Mouse (Mus musculus) intestine, embryonic 16.5 days (tissue): ENCODE results near the gene Fam120c. TPM values are rescaled to one million over a fixed set of nuclear protein-coding genes. Genes with fewer than 3 reads are reported as not detected.

Experiments used
- ATAC-seq: fragments of 200-750 bp; cut with Nextera tagmentation; 2 replicates; pipeline ENCODE4 v1.8.0; 2017; ENCODE audit warnings: moderate TSS enrichment, moderate library complexity
- H3K27ac ChIP-seq: fragments of 300-500 bp; sonication (generic); 2 replicates; pipeline ENCODE4 v1.5.1; 2014; ENCODE audit warnings: mild to moderate bottlenecking, low read length
- H3K27me3 ChIP-seq: fragments of 300-500 bp; sonication (generic); replicated peaks from 2 replicates; pipeline ENCODE4 v1.6.1; 2014; ENCODE audit warnings: low read length, control low read depth, mixed read lengths; ENCODE audit not compliant: control insufficient read depth, insufficient read depth
- H3K36me3 ChIP-seq: fragments of 300-500 bp; sonication (generic); 2 replicates; pipeline ENCODE4 v1.6.1; 2014; ENCODE audit warnings: low read length, control low read depth; ENCODE audit not compliant: control insufficient read depth, insufficient read depth
- H3K4me1 ChIP-seq: fragments of 300-500 bp; sonication (generic); 2 replicates; pipeline ENCODE4 v1.6.1; 2014; ENCODE audit warnings: low read length, control low read depth, mixed read lengths; ENCODE audit not compliant: control insufficient read depth, insufficient read depth
- H3K4me2 ChIP-seq: fragments of 300-500 bp; sonication (generic); 2 replicates; pipeline ENCODE4 v1.6.1; 2014; ENCODE audit warnings: low read depth, low read length, control low read depth
- H3K4me3 ChIP-seq: fragments of 300-500 bp; sonication (generic); 2 replicates; pipeline ENCODE4 v1.5.1; 2014; ENCODE audit warnings: mild to moderate bottlenecking, low read length
- H3K9ac ChIP-seq: fragments of 300-500 bp; sonication (generic); 2 replicates; pipeline ENCODE4 v1.6.1; 2014; ENCODE audit warnings: low read depth, low read length
- H3K9me3 ChIP-seq: fragments of 300-500 bp; sonication (generic); 2 replicates; pipeline ENCODE4 v1.6.1; 2016; ENCODE audit warnings: low read length, control low read depth; ENCODE audit not compliant: control insufficient read depth
- WGBS: fragments of 180-500 bp; shearing (Covaris S2); extraction: QIAGEN DNeasy Blood & Tissue Kit; methylation state at CpG from one replicate; pipeline ENCODE4 v1.1.7; 2014; 5-methylcytosine and 5-hydroxymethylcytosine counted together
- polyA plus RNA-seq: library from polyadenylated mRNA; unstranded; fragments of >200 nt; fragmentation: Nextera tagmentation; extraction: Ambion mirVana; gene quantifications from 2 replicates; pipeline ENCODE4 v1.2.1, GENCODE M21; 2015

The Fam120c gene
- 2.3 and 2.5 TPM in 2 replicates for polyA plus RNA-seq

GRCm38 (mm10) chrX:151343761-151344500 lies at the start of gene Fam120c:
Gene Fam120c (plus strand): TSS chrX:151344175.
- peak; percentile 94 for ATAC-seq
- WGBS, result 12% methylated on average over 39 of the region's 56 CpGs

GRCm38 (mm10) chrX:151298329-151298728 lies 45.6 kb upstream of the Fam120c start:
- no peak overlapping the region for H3K27ac ChIP-seq
- no peaks in the 10 kb centered on the region for H3K9me3 ChIP-seq
- ATAC-seq, result no peak

More at GRCm38 (mm10) chrX:151343761-151344500, at the start of gene Fam120c:
- Histone ChIP-seq H3K36me3 (no peaks in the 10 kb centered on the region), H3K27ac (peak within 1 kb of the TSS; percentile 83), H3K4me1 (peaks cover 3% of the 10 kb centered on the region; the same call in 1 of the 2 replicates), H3K4me2 (peak within 1 kb of the TSS; percentile 56), H3K9ac (peak within 1 kb of the TSS; percentile 78), H3K9me3 (no peaks in the 10 kb centered on the region), H3K4me3 (peak within 1 kb of the TSS; percentile 72), H3K27me3 (no peaks in the 10 kb centered on the region)

GRCm38 (mm10) chrX:151313732-151314131 lies 30.2 kb upstream of the Fam120c start:
- no peaks in the 10 kb centered on the region for H3K9me3 ChIP-seq
- H3K4me3 ChIP-seq, result no peak overlapping the region
- no peak overlapping the region for H3K4me2 ChIP-seq
- H3K36me3 ChIP-seq, result no peaks in the 10 kb centered on the region
- no peak overlapping the region for H3K27ac ChIP-seq
- H3K4me1 ChIP-seq, result no peaks in the 10 kb centered on the region
- 74% methylated on average over 4 of the region's 4 CpGs for WGBS
- H3K9ac ChIP-seq, result no peak overlapping the region
- no peak for ATAC-seq
- H3K27me3 ChIP-seq, result 0 out of 2 replicates have a peak, but pooled peaks cover 2% of the 10 kb centered on the region

More at GRCm38 (mm10) chrX:151298329-151298728, 45.6 kb upstream of the Fam120c start:
- no peaks in the 10 kb centered on the region for H3K36me3 ChIP-seq
- no peak overlapping the region for H3K9ac ChIP-seq
- H3K4me3 ChIP-seq, result no peak overlapping the region
- H3K4me1 ChIP-seq, result no peaks in the 10 kb centered on the region
- H3K4me2 ChIP-seq, result no peak overlapping the region
- H3K27me3 ChIP-seq, result no peaks in the 10 kb centered on the region

GRCm38 (mm10) chrX:151333615-151334014 lies 10.4 kb upstream of the Fam120c start:
- Histone ChIP-seq H3K27ac (no peak overlapping the region), H3K4me3 (no peak overlapping the region), H3K4me1 (no peaks in the 10 kb centered on the region), H3K9me3 (no peaks in the 10 kb centered on the region), H3K9ac (no peak overlapping the region), H3K27me3 (no peaks in the 10 kb centered on the region), H3K4me2 (no peak overlapping the region), H3K36me3 (no peaks in the 10 kb centered on the region)
- 84% methylated on average over 2 of the region's 2 CpGs for WGBS
- ATAC-seq, result no peak

GRCm38 (mm10) chrX:151337804-151338203 lies 6.2 kb upstream of the Fam120c start:
- Histone ChIP-seq H3K9ac (no peak overlapping the region), H3K36me3 (no peaks in the 10 kb centered on the region), H3K27ac (no peak overlapping the region), H3K27me3 (no peaks in the 10 kb centered on the region), H3K4me3 (no peak overlapping the region), H3K4me1 (no peaks in the 10 kb centered on the region), H3K4me2 (no peak overlapping the region), H3K9me3 (no peaks in the 10 kb centered on the region)
- no peak for ATAC-seq
- 84% methylated on average over 4 of the region's 4 CpGs for WGBS

- Histone ChIP-seq H3K9me3 (no peaks in the 10 kb centered on the region), H3K4me3 (peak overlapping the region; percentile 72), H3K9ac (peak overlapping the region; percentile 78), H3K27ac (peak overlapping the region; percentile 83), H3K4me1 (peaks cover 3% of the 10 kb centered on the region; the same call in 1 of the 2 replicates), H3K27me3 (no peaks in the 10 kb centered on the region), H3K36me3 (no peaks in the 10 kb centered on the region), H3K4me2 (peak overlapping the region; percentile 56)
- peak; percentile 65 for ATAC-seq
- 29% methylated on average over 33 of the region's 33 CpGs for WGBS
Observed at GRCm38 (mm10) chrX:151344501-151344984, 568 bp downstream of the Fam120c start.

GRCm38 (mm10) chrX:151345333-151346125 lies 1.6 kb downstream of the Fam120c start:
- H3K4me2 ChIP-seq, result peak overlapping the region; percentile 56
- ATAC-seq, result no peak
- 35% methylated on average over 11 of the region's 11 CpGs for WGBS
- H3K9ac ChIP-seq, result 0 out of 2 replicates have a peak overlapping the region, but pooled peaks have one; percentile 15
- H3K9me3 ChIP-seq, result no peaks in the 10 kb centered on the region
- H3K36me3 ChIP-seq, result no peaks in the 10 kb centered on the region
- peaks cover 3% of the 10 kb centered on the region; the same call in 1 of the 2 replicates for H3K4me1 ChIP-seq
- peak overlapping the region; percentile 72 for H3K4me3 ChIP-seq
- no peak overlapping the region for H3K27ac ChIP-seq
- H3K27me3 ChIP-seq, result no peaks in the 10 kb centered on the region

- Histone ChIP-seq H3K36me3 (no peaks in the 10 kb centered on the region), H3K9me3 (no peaks in the 10 kb centered on the region), H3K4me1 (peaks cover 3% of the 10 kb centered on the region; the same call in 1 of the 2 replicates), H3K4me2 (no peak overlapping the region), H3K4me3 (no peak overlapping the region), H3K9ac (no peak overlapping the region), H3K27me3 (no peaks in the 10 kb centered on the region), H3K27ac (no peak overlapping the region)
- no peak for ATAC-seq
Observed at GRCm38 (mm10) chrX:151347278-151347677, 3.3 kb downstream of the Fam120c start.

GRCm38 (mm10) chrX:151349322-151349721 lies 5.3 kb downstream of the Fam120c start:
- Histone ChIP-seq H3K4me2 (no peak overlapping the region), H3K27ac (no peak overlapping the region), H3K36me3 (no peaks in the 10 kb centered on the region), H3K4me1 (peaks cover 3% of the 10 kb centered on the region; the same call in 1 of the 2 replicates), H3K9ac (no peak overlapping the region), H3K4me3 (no peak overlapping the region), H3K27me3 (no peaks in the 10 kb centered on the region), H3K9me3 (no peaks in the 10 kb centered on the region)
- ATAC-seq, result no peak
- WGBS, result 80% methylated on average over 5 of the region's 5 CpGs
